Mouse (Mus musculus) MEL-GATA-1-ER (cell line): Measurements from ENCODE around the gene Fam122b.
"Not testable (repeated sequence)": the region's sequence is repeated elsewhere in the genome, so short reads cannot be mapped to it uniquely, and the experiment has no call there.

ENCODE experiments used
- DNase-seq: peaks from one replicate; pipeline ENCODE4 v3.0.0-alpha.2; 2012; ENCODE audit warnings: low read depth; ENCODE audit errors: extremely low read depth

The Fam122b gene

DNA sequence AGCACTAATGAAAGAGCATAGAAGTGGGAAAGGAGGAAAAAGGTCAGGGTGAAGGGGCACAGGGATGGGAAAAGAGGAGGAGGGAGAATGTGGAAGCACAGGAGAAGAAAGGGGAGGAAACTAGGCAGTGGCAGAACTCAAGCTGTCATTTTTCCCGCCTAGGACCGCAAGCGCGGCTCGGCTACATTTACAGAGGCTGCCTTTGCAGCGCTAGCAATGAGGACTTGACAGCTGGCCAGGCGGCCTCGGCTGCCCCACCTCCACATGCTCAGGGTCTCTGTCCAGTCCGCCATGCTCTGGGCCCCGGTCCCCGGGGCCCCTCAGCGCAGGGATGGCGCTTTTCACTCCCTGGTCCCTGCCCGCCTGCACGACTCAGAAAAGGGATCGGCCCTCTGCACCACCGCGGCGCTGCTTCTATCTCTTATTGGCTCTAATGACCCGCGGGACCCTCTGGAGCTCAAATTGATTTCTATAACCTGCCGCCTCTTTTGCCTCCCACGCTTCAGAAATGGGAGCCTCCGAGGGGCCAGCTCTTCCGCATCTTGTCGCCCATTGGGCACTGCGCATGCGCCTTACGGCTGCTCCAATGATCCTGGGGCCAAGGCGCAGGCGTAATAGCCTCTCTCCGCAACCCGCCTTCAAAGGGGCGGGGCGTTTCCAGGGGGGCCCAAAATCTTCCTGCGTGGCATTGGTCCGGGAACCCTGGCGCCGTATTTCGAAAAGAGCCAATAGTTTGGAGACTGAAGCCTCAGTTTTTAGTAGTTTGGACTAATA is at the start of gene Fam122b:
Gene Fam122b (minus strand): TSS at position 517 of the 774 bp plus-strand sequence.
- DNase-seq, result peak; percentile 60

DNA sequence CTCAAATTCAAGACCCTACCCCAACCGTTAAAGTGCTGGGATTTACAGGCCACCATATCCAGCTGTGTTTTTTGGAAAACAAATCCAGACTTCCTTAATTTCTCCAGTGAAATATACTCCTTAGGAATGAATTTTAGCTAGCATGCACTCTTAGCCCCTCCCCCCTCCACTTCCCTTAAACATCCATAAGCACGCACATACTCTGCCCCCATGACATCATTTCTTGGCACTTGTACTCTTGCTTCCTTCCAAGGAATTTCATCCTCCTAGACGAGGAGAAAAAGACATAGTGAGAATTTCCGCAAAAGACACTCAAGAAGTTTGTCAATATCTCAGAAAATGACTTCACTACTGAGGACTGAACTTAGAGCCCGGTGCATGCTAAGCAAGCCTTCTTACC is 18.3 kb upstream of the Fam122b start:
- no peak for DNase-seq

- no peak for DNase-seq
Measured at GRCm38 (mm10) chrX:53273124-53273523, 3.5 kb upstream of the Fam122b start, which contains the start of gene Fam122c. Gene Fam122c, plus strand, starts transcription at chrX:53273424.

DNA sequence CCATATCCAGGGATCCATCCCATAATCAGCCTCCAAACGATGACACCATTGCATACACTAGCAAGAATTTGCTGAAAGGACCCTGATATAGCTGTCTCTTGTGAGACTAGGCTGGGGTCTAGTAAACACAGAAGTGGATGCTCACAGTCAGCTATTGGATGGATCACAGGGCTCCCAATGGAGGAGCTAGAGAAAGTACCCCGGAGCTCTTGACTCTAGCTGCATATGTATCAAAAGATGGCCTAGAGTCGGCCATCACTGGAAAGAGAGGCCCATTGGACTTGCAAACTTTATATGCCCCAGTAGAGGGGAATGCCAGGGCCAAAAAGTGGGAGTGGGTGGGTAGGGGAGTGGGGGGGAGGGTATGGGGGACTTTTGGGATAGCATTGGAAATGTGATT is 2.0 kb upstream of the Fam122b start:
- DNase-seq, result not testable (repeated sequence)

DNA sequence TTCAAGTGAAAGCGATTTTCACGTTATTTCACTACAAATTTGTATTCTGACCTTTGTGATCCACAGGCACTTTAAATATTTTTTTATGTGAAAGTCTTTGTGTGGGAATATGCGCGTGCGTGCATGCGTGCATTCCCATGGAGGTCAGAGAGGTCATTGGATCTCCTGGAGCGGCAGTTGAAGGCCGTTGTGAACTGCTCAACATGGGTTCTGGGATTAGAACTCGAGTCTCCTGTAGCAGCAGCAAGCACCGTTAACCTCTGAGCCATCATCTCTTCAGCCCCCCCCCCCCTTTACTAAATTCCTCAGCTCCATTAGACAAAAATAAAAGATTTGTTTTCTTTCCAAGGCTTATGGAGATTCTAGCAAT is 443 bp upstream of the Fam122b start:
- no peak for DNase-seq

- DNase-seq, result peak; percentile 43
Measured at GRCm38 (mm10) chrX:53268856-53269255, 749 bp downstream of the Fam122b start.

- DNase-seq, result no peak
Measured at GRCm38 (mm10) chrX:53266186-53266585, 3.4 kb downstream of the Fam122b start.

GRCm38 (mm10) chrX:53255195-53255594 is 14.4 kb downstream of the Fam122b start:
- DNase-seq, result no peak

DNA sequence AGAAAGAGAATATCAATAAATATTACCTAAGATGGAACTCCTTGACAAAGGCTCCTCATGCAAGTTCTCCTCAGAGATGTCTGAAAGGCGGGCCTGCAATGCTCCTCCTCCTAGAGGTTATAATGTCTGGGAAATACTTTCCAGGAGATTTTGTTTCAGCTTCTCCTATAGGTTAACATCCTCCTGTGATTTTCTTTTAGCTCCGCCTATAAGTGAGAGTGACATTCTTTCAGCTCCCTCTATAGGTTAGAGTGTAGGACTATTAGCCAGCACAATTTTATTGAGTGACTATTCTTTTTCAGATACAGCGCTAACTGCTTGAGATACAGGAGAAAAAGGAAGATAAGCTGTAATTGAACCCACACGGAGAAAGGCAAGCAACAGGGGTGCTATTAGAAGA is 29.6 kb downstream of the Fam122b start, which contains the start of gene Plac1:
Gene Plac1 (minus strand): TSS at position 101 of the 400 bp plus-strand sequence.
- DNase-seq, result no peak

DNA sequence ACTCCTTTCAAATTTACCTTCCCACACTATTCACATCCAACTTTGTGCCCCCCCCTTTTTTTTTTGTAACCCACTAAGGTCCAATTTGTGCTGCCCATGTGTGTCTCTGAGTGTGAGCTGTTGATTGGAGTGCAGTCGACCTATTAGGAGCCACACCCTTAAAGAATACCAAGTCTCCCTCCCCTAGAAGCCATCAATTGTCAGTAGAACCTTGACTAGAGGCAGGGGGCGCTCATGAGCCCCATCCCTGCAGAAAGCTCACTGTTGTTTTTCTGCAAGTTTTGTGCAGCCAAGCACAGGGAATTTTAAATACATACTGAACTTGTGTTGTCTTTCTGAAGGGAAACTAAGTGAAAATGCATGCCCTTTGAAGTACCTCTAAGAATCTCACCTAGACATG is 31.6 kb downstream of the Fam122b start:
- no peak for DNase-seq

GRCm38 (mm10) chrX:53236404-53236803 is 33.2 kb downstream of the Fam122b start:
- DNase-seq, result no peak

- DNase-seq, result no peak
Measured at GRCm38 (mm10) chrX:53233689-53234088, 35.9 kb downstream of the Fam122b start.

DNA sequence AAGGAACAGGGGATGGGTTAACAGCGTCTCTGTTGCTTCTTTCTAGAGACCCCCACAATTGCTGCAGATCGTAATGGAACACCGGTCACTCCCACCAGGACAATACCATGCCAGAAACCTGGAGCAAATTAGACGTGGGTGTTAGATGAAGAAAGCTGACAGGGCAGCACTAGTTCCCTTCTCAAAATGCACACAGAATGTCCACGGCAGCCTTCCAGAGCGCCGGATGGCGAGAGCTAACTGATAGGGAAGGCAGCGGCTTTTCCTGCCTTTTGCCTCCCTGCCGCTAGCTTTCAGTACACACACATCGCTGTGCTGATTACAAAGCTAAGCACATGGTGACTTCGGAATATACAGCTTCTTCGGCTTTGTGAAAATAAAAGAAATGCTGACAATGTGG is 37.6 kb downstream of the Fam122b start:
- no peak for DNase-seq

- no peak for DNase-seq
Measured at GRCm38 (mm10) chrX:53224353-53224944, 45.2 kb downstream of the Fam122b start.

GRCm38 (mm10) chrX:53220855-53221254 is 48.8 kb downstream of the Fam122b start:
- no peak for DNase-seq

DNA sequence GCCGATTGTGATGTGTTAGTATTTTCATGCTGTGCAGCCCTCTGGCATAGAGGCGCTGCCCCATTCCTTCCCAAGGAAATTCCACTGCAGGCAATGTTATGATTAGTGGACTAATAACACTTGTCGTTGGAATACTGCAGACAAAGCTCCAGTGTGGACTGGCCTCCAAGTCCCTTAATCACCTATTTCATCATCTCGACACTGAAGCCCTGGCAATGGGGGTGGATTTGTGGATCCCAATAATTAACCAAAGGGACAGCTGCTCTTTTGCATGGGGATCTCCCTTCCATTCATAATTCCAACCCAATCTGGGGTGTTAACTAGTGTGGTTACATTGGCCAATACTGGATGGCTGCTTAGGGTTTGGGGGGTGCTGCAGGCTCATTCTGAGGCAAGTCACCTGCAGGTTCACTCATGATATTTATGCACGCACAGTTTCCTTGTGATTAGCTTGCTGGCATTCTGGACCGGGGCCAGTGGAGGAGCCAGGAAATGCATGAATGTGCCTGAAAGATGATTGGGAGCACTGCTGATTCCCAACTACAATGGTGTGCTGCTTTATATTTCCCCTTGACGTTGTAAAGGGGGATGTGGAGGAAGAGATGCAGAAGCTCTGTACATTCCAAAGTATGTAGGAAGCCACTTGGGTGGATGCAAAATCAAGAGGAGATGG is 54.9 kb downstream of the Fam122b start:
- DNase-seq, result no peak

- no peak for DNase-seq
Measured at GRCm38 (mm10) chrX:53213838-53214237, 55.8 kb downstream of the Fam122b start.

GRCm38 (mm10) chrX:53212485-53212884 is 57.1 kb downstream of the Fam122b start:
- no peak for DNase-seq

- no peak for DNase-seq
Measured at GRCm38 (mm10) chrX:53211756-53212483, 57.7 kb downstream of the Fam122b start.

- DNase-seq, result no peak
Measured at GRCm38 (mm10) chrX:53209431-53209830, 60.2 kb downstream of the Fam122b start.

GRCm38 (mm10) chrX:53204690-53205311 is 64.8 kb downstream of the Fam122b start:
- no peak for DNase-seq
